Mouse (Mus musculus): ENCODE results near the gene Olfr1443. TPM values are rescaled to one million over a fixed set of nuclear protein-coding genes. Genes with fewer than 3 reads are reported as not detected.

The Olfr1443 gene
- polyA plus RNA-seq, 1 experiment from 2014 or later: not detected

Other genes with a start within 250 kb of the Olfr1443 start
- 0.67 and 1.0 TPM in 2 replicates for gene Mpeg1, start 217.3 kb upstream of the Olfr1443 start, polyA plus RNA-seq (2015; fragmentation: Nextera tagmentation; extraction: Ambion mirVana)
- gene Dtx4, start 176.7 kb upstream of the Olfr1443 start, polyA plus RNA-seq (2015; fragmentation: Nextera tagmentation; extraction: Ambion mirVana): 16.1 and 16.5 TPM in 2 replicates
- gene Fam111a, start 132.4 kb upstream of the Olfr1443 start, polyA plus RNA-seq (2015; fragmentation: Nextera tagmentation; extraction: Ambion mirVana): 32.0 TPM in 2 replicates
- 0.12 TPM in 1 of 2 replicates, not detected in the other for gene Gm4952, start 78.1 kb upstream of the Olfr1443 start, polyA plus RNA-seq (2015; fragmentation: Nextera tagmentation; extraction: Ambion mirVana)
- gene Glyat, start 44.8 kb upstream of the Olfr1443 start, polyA plus RNA-seq (2015; fragmentation: Nextera tagmentation; extraction: Ambion mirVana): not detected in 2 replicates
- not detected in 2 replicates for gene Olfr1442, start 7.7 kb upstream of the Olfr1443 start, polyA plus RNA-seq (2015; fragmentation: Nextera tagmentation; extraction: Ambion mirVana)
- 0.14 TPM in 1 of 2 replicates, not detected in the other for gene Keg1, start 17.7 kb downstream of the Olfr1443 start, polyA plus RNA-seq (2015; fragmentation: Nextera tagmentation; extraction: Ambion mirVana)
- gene Cntf, start 87.5 kb downstream of the Olfr1443 start, polyA plus RNA-seq (2015; fragmentation: Nextera tagmentation; extraction: Ambion mirVana): 1.2 and 1.3 TPM in 2 replicates
- 14.1 and 14.7 TPM in 2 replicates for gene Zfp91, start 118.0 kb downstream of the Olfr1443 start, polyA plus RNA-seq (2015; fragmentation: Nextera tagmentation; extraction: Ambion mirVana)
- gene Lpxn, start 118.1 kb downstream of the Olfr1443 start, polyA plus RNA-seq (2015; fragmentation: Nextera tagmentation; extraction: Ambion mirVana): 1.7 and 2.5 TPM in 2 replicates
- not detected in 2 replicates for gene Gm5244, start 168.6 kb downstream of the Olfr1443 start, polyA plus RNA-seq (2015; fragmentation: Nextera tagmentation; extraction: Ambion mirVana)
- not detected in 2 replicates for gene Olfr1444, start 179.2 kb downstream of the Olfr1443 start, polyA plus RNA-seq (2015; fragmentation: Nextera tagmentation; extraction: Ambion mirVana)
- gene Olfr1445, start 205.7 kb downstream of the Olfr1443 start, polyA plus RNA-seq (2015; fragmentation: Nextera tagmentation; extraction: Ambion mirVana): not detected in 2 replicates
- gene Olfr1446, start 215.4 kb downstream of the Olfr1443 start, polyA plus RNA-seq (2015; fragmentation: Nextera tagmentation; extraction: Ambion mirVana): not detected in 2 replicates
- not detected in 2 replicates for gene Olfr1447, start 225.6 kb downstream of the Olfr1443 start, polyA plus RNA-seq (2015; fragmentation: Nextera tagmentation; extraction: Ambion mirVana)
- not detected in 2 replicates for gene Olfr1448, start 246.3 kb downstream of the Olfr1443 start, polyA plus RNA-seq (2015; fragmentation: Nextera tagmentation; extraction: Ambion mirVana)